Mouse (Mus musculus) frontal cortex, adult (tissue): ENCODE measurements around the gene Brd3os.
A peak's percentile ranks its signal among the peaks of the same experiment; 100 is the strongest.

Experiments
- ATAC-seq: cut with Nextera tagmentation; 2 replicates; pipeline ENCODE4 v1.9.2; 2017; ENCODE audit warnings: mild to moderate bottlenecking, moderate library complexity, mixed read lengths; ENCODE audit not compliant: low TSS enrichment

Brd3os gene

DNA sequence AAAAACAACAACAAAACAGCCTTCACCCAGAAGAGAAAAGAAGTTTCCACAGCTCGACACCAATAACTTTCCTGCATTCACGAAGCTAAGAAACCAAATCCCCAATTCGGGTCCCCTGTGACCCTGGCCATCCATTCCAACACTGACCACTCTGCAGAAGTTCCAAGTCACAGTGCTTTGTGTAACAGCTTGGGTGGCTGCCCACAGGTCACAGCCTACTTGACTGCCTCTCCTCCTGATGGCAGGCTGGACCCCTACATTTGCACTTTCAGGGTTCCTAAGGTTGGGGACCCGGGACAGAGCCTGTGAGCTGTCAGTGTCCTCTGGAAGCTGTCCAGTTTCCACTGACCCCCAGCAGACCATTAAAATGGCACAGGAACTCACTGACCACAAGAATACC, 20.8 kb downstream of the Brd3os start:
- ATAC-seq: no peak

DNA sequence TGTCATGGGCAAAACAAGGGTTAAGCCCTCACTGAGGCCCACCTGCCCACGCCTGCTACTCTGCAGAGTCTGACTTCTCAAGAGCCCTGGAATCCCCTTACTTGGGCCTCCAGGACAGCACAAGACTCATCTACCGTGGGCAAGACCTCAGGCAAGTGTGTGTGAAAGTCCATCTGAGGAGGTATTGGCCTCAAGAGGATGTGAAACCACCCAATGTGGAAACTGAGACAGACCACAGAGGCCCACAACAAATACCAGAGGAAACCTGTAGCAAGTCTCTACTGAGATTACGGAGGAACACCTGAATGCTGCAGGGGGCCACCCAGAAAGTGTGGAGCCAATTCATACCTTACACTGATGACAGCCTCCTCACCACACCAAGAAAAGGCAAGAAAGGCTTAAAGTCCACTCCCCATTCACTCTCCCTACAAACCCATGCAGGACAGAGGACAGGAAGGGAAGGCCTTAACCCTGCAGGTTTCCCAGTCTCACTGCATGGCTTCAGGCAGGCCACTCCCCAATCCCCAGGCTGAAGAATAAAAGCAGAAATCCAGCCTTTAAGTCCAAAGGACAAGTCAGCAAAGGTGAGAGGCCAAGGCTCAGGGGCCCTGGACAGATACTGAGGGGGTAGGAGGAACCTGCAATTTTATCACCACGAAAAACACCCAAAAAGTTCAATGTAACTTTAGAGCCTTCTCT, 27.3 kb downstream of the Brd3os start:
- ATAC-seq: no peak

DNA sequence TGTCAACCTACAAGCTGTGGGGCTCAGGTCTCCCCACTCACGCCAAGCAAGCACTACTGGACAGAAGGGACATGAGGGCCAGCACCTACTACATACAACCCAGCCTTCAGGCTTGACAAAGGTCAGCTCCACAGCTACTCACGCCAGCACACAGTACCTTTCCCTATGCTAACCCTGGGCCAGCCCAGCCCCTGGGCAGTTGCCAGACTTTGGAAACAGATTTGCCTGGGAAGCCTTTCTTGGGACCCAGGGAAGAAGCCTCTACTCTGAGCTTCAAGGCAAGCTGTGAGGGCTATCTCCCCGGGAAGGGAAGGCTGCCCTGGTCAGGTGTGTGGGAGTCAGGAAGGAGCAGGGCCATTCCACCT, 27.8 kb downstream of the Brd3os start:
- no peak for ATAC-seq

DNA sequence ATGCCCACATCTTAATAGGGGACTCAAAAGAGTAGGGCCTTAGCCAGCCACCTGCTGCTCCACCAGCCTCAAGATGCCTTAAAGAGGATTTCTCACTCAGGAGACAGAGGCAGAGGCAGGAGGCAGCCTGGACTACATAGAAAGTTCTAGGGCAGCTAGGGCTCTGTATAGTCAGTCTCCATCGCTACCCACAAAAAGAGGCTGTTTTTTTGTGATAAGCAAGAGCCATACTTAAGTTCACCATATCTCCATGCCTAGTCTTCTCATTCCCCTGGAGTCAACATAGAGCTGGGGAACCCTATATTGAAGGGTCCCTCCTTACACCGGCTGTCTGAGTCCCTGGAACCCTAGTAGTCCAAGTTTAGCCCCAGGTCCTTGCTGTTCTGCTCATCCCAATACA, 28.4 kb downstream of the Brd3os start:
- ATAC-seq: no peak

DNA sequence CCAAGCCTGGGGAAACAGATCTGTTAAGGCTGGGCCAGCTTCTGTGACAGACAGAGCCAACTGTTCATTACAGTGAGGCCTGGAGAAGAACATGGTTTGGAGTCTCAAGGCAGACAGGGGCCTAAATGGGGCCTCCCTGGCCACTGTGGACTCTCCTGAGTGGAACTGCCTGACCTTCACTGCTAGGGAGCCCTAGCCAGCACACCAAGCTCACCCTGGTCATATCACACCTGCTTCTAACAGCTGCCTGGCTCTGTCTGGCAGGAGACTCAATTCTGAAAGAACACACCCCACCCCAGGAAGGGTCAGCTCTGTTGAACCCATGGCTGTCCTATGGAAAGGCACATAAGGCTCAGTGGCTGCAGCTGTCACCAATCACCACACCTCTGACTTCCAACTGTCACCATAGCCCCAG, 29.1 kb downstream of the Brd3os start:
- no peak for ATAC-seq

DNA sequence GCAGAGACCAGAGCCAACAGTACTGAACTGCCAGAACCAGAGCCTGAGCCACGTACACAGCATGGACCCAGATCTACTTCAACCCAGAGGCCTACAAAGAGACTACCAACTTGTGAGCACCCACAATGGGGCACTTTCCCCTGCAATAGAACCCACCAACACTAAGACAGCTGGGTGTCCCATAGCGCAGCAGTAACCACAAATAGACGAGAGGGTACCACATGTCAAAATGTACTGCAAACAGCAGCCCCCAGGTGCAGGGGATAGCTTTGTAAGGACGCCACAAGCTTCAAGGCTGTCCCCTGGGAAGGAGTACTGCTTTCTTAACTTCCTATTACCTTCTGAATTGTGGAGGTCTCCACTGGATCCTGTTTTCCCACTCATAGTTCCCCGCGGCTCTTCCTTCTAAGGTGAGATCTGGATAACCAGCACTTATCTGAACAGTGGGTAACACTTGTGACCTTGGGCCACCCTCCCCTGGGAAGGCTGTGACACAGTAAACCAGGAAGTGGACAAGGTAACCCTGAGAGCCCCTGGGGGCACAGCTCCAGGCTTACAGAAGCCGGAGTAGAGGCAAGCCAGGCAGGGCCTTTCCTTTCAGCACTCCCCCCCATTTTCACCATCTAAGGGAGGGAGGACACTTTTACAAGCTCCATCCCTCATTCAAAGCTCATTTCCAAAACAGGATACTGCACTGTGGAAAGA, 31.1 kb downstream of the Brd3os start:
- ATAC-seq: no peak

DNA sequence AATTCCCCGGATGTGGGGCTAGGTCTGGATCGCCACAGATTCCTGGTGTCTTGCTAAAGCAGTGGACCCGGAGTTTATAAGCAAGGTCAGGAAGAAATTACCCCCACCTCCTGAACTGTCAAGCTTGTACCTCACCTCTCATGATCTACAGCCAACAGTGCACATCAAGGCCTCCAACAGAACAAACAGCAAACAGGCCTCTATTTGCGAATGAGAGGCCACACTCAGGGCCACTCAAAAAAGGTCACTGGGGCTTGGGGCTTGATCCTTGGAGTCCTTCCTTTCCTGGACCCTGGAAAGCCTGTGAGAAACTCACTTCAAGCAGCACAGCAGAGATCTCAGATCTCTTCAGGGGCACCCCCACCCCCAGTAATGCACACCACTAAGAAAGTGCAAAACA, 31.8 kb downstream of the Brd3os start:
- ATAC-seq: no peak

DNA sequence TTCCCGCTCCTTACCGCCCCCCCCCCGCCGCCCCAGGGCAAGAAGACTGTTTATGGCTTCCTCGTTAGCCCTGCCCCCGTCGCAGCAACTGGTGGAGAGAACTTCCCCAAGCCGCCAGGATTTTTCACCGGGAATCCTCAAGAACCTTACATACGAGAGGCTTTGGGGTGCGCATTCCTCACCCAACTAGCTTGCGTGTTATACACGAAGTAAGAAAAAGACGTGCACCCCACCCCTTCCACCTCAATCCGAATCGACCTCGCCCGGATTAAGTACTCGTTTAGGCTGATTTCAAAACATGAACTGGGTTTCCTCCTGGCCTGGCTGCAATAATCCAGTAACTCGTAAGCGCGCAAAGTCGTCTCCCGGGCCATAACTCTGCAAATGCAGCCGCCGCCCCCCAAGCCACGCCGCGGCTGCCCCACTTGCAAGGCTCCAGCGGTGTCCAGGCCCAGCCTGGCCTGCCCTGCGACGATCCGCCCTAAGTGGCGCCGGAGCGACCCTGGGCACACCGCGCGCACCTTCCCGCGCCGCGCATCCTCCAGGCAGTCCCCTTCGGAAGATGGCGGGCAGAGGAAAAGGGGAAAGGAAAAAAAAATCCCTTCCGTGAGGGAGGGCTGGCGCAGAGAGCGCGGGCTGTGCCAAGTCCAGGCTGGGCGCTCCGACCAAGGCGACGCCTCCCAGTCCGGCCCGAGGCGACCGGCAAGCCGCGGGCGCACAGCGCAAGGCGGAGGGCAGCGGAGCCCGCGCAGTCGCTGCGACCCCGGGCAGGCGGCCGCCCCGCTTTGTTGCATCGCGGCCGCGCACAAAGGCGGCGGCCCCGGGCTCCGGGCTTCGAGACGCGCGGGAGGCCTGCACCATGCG, 32.7 kb downstream of the Brd3os start:
- peak; percentile 28 for ATAC-seq

DNA sequence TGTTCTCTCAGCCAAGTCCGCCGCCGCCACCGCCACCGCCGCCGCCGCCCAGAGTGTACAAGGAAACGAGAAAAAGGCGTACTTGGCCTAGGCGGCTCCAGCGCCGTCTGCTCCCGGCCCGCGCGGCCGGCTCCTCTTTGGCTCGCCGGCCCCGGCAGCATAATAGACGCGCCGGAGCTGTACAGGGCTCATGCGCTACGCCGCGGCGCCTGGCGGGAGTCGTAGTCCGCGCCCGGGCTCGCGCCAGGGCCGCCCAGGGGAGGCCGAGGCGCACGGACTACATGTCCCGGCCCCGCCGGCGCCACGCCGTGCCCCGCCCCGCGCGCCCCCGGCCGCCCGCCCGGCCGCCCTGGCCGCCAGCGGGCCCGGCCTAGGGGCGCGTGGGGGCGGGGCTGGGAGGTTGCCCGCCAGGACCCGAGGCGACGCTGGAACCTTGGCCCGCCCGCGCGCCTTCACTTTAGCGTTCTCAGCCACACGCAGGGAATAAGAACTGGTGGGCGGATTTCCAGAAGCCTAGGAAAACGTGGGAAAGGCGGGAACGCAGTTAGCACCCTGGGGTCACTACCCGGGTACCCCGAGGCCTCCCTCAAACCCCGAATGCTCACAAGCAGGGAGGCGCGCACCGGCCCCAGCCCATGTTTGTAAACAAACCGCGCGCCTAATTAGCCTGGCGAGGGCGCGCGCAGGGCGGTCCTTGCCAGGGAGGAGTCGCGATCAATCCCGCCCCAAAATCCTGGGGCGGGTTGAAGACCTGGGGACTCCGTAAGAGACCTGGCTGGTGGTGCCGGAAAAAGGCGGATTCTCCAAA, 33.6 kb downstream of the Brd3os start:
- ATAC-seq: peak; percentile 93

DNA sequence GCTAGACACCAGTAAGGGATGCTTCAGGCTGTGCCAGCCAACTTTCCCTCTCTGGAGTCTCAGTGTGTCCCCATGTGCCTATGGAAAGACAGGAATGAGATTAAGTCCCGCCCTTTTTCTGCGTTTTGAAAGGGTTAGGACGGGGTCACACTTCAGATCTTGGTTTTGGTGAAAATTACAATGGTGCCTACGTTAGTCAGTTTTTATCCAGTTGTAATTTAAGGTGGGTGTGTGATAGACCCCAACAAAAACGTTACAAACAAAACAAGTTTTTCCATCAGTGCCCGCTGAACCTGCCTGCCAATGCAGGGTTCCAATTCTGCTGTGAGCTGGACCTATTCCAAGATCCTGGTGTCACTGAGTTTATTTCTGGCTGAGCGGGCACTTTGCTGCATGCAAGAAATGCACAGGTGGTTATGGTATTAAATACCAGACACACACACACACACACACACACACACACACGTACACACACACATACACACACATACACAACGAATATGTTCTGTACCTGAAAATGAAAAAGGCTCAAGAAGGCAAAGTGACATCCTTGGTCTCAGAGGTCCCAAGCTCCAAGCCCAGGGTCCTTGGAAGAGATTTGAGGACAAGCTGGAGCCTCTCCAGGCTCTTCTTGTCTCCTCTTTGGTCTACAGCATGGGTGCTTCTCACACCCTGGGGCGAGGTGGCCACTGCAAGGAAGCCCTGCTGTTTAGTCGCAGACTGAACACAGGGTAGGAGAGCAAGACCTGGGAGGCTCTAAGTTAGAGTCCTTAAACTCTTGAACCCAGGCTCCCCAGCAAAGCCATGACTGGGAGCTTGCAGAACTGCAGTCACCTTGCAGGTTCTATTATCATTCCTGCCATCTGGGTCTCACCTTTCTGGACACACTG, 34.4 kb downstream of the Brd3os start:
- ATAC-seq: no peak

DNA sequence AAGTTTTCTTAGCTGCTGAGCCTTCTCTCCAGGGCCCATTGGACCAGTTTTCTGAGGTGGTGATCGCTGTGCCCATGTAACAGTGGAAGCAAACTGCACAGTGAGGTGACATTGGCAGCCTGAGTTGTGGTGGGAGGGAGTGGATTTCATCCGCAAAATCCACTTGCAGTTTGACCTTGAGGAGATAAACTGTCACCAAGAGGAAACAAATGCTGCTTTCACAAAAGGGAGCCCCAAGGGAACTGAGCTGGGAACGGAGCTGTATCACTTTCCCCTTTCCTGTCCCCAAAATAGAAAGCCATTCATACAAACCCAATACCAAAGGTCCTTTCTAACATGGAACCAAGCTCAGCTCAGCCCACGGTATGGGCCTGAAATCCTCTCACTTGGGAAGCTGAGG, 37.7 kb downstream of the Brd3os start:
- ATAC-seq: no peak

DNA sequence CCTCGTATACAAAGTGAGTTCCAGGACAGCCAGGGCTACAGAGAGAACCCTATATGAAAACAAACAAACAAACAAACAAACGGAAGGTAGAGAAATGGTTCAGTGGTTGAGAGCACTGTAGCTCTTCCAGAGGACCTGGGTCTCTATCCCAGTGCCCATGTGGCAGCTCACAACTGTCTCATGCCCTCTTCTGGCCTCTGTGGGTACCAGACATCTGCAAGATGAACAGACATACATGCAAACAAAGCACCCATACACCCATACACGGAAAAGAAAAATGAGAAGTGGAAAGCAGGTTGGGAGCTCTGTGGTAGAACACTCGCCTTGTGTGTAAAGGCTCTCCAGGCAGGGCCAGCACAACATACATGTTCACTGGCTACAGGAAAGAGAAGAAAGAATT, 38.2 kb downstream of the Brd3os start:
- no peak for ATAC-seq

DNA sequence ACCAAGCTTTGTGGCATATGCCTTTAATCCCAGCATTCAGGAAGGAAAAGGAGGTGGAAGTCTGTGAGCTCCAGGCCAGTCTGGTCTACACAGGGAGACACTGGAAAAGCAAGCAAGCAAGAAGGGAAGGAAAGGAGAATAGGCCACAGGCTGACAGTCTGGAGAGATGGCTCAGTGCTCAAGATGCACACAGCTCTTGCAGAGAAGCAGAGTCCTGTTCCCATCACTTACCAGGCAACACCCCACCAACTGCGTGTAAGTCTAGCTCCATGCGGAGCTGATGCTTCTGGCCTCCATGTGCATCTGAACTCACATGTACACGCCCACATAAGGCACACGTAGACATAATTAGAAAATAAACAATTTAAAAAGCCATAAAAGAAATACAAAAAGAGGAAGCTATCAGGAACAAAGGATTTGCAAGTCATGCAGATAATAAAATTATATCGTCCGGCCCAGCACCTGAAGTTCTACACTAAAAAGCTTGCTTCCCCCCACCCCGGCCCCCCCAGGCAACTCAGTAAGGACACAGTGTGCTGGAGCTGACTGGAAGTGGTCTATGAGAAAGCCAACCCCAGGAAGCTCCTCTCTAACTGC, 40.2 kb downstream of the Brd3os start:
- ATAC-seq: no peak

DNA sequence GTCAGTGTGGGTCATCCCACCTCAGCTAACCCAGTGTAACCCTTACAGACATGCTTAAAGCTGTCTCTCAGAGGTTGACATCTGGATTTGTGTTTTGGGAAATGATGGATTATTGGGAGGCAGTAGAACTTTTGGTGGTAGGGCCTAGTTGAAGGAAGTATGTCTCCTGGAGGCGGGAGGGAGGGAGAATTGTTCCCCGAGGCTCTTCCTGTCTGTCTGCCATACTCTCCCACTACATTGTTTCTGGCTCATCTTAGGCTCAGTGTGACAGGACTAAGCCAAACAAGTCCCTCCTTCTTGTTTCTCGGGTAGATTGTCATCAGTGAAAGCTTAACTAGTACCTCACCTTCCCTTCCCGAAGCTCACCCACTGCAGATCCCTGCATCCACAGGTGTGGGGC, 44.6 kb downstream of the Brd3os start:
- no peak for ATAC-seq

DNA sequence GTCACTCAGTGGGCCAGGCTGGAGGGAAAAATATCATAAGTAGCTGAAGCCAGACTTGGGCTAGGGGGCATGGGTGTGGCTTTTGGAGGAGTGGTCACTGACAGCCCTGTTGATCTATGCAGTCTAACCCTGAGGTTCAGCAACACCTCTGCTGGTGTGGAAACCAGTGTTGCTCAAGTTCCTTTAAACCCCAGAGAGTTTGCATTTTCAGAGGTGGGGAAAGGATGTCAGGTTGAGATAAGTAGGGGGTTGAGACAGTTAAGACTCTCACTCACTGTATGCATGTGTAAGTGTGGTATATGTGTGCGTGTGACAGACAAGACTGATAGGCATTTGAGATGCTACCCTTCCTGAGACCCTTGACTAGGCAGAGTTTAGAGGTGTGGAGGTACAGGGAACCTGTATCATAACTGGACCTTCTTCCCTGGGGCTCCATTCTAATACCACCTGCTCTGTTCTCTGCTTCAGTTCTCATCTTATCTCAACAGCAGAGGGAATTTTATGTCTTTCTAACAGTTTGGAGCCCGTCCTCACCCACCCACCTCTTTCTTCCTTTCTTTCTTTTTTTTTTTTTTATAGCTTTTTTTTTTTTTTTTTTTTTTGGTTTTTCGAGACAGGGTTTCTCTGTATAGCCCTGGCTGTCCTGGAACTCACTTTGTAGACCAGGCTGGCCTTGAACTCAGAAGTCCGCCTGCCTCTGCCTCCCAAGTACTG, 45.4 kb downstream of the Brd3os start:
- no peak for ATAC-seq

DNA sequence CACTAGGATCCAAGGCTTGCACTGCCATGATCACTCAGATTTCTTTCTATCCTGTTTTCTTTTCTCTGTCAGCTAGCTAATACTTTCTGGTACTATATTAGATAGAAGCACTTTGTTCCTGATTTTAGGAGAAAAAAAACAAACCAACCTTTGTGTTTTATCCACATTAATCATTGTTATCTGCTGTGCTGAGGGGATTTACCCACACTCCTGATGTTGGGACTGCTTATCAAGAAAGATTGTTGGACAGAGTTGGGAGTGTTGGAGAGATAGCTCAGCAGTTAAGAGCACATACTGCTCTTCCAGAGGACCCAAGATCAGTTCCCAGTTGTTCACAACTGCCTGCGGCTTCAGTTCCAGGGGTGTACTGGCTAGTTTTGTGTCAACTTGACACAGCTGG, 46.2 kb downstream of the Brd3os start:
- no peak for ATAC-seq

DNA sequence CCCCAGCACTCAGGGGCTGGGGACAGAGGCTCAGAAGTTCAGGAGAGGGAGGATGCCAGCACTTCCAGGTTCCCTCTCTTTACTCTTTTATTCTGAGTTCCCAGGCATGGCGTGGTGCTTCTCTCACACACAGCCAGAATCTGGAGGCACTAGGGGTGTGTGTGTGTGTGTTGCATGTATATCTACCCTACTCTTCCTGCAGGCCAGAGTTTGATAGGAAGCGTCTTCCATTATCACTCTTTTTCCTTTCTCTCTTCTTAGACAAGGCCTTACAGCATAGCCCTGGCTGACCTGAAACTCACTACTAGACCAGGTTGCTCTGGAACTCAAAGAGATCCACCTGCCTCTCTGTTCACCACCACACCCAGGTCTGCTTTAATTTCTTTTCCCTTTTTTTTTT, 48.8 kb downstream of the Brd3os start:
- no peak for ATAC-seq
